Mouse (Mus musculus) right cerebral cortex, postnatal 36 days (tissue): Measurements from ENCODE around the gene Esyt1.
"Not testable (repeated sequence)": the region's sequence is repeated elsewhere in the genome, so short reads cannot be mapped to it uniquely, and the experiment has no call there.

Source experiments
- DNase-seq, 2 experiments: peaks; one replicate each; pipeline ENCODE4 v3.0.0; 2022; ENCODE audit warnings: low spot score in 2 of 2, mixed read lengths in 1 of 2

Esyt1 gene

GRCm38 (mm10) chr10:128525671-128526308 is at the start of gene Esyt1:
Gene Esyt1, minus strand, starts transcription at chr10:128525871.
- peak; percentile 86 to 94 for DNase-seq

- no peak for DNase-seq
Observed at GRCm38 (mm10) chr10:128575063-128575462, 49.4 kb upstream of the Esyt1 start.

GRCm38 (mm10) chr10:128565788-128566531 is 40.3 kb upstream of the Esyt1 start, which contains the start of gene Pa2g4:
Gene Pa2g4, minus strand, starts transcription at chr10:128565987.
- peak; percentile 98 for DNase-seq

DNA sequence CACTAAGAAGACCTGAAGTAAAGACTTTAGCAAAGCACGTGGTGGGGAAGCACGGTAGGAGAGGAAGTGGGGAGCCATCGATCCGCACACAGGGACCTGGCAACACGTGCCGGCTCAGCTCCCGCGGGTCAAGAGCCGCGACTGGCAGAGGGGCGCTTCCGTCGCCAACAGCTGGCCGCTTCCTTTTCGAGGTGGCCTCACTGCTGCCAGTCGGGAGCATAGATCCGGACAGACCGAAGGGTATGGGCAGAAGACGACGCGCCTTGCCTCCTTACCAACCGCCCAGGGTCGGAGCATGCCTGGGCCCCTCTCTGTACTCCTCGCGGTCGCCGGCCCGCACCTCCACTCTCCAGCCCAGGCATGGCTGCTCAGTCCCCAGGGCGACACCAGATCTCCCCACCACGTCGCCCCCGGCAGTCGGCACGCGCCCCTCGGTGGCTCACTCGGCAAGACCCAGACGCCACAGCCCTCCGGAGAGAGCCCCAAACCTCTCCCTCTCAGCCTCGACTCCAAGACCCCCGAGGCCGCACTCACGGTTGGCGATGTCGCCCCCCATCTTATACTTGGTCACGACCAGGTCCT is 39.6 kb upstream of the Esyt1 start:
- DNase-seq = no peak

GRCm38 (mm10) chr10:128563544-128563943 is 37.9 kb upstream of the Esyt1 start:
- DNase-seq = no peak

DNA sequence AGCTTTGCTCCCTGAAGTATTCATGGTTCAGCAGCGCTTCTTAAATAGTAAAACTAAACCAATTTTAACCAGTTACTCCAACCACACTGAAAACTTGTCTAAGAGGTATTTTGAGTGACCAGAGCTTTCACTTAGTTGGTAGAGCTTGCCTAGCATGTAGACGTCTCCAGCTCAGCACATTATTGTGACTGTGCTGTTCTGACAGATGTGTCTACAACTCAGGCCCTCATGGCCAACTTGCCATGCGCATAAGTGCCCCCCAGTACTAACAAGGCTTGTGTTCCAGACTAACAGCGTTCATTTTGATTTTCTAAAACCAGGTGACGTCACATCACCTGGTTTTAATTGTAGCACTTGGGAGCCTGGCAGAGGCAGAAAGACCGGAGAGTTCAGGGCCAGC is 31.3 kb upstream of the Esyt1 start:
- DNase-seq = no peak

DNA sequence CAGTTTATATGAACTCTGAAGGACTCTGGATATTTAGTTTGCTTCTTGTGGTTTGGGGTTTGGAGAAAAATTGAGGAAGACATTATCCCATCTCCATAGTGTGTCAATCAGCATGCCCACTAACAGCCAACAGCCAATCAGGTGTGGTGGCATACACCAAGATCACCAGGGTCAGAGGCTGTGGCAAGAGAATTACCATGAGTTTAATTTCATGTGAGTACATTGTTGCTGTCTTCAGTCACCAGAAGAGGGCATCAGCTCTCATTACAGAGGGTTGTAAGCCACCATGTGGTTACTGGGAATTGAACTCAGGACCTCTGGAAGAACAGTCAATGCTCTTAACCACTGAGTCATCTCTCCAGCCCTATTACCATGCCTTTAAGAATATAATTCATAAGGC is 30.6 kb upstream of the Esyt1 start:
- DNase-seq = no peak

DNA sequence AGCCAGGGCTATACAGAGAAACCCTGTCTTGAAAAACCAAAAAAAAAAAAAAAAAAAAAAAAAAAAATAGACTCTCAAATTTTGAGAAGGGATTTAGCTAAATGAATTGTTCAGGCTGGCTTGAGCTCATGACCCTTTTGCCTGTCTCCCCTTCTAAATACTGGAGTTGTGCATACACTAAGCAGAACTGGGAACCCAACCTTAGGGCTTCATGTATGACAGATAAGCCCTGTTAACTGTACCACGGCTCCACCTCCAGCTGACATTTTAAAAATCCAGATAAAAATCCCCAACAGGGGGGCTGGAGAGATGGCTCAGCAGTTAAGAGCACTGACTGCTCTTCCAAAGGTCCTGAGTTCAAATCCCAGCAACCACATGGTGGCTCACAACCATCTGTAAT is 29.9 kb upstream of the Esyt1 start:
- not testable (repeated sequence) for DNase-seq

DNA sequence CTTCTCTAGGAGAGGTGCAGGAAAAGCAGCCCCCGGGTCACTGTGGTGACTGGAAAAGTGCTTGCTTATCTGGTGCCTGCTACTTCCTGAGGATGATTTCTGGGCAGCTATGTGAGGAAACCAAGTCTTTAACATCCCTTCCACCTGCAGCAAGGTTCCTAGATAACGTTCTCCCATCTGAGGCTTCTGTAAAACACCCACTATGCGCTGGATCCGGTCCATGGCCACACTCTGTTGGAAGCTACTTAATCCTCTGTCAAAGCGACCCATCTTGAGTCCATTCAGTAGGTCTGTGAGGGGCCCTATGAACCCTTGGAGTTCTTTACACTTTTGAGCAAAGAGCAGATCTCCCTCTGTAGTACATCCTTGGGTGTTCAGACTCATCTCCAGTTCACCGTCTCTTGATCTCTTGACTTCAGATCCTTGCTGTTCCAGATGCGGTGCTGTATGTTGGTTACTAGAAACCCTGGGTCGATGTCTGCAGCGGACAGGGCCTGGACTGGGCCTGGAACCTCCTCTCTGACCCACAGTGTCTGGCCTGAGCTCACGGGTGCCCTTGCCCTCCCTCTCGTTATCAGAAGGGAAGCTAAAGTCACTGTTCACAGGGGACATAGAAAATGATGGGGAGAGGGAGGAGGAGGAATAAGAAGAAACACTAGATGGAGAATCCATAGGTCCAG is 24.6 kb upstream of the Esyt1 start:
- not testable (repeated sequence) for DNase-seq

GRCm38 (mm10) chr10:128549682-128550057 is 24.0 kb upstream of the Esyt1 start:
- not testable (repeated sequence) for DNase-seq

DNA sequence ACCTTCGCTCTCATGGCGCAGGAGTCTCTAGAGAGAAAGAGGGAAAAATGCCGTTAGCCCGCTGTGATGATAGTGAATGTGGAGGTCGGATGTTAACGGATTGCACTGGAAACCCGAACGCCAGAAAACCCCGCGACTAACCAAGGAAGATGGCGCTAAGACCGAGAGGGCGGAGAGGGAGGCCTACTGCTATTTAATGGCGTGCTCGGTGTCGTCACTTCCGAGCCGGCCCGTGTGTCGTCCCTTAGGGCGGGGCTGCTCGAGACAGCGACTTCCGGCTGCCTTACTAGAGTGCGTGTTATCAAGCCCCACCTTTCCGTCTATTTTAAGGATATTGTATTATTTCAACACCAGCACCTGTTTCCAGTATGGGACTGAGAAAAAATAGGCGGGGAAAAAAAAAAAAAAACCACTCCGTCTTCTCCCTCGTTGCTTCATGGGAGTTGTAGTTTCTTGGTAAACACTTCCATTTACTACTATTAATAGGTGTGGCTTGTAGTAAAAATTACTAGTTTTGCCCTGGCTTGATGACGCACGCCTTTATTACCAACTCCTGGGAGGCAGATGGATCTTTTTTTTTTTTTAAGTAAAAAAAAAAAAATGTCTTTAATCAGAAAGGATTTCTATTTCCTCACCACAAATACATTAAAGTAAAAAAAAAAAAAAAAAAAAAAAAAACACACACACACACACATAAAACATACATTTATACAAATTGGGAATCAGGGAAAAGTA is 23.4 kb upstream of the Esyt1 start, which contains the start of gene Rpl41:
Gene Rpl41 (minus strand): TSS at position 359 of the 735 bp plus-strand sequence.
- peak; percentile 93 to 95 for DNase-seq

GRCm38 (mm10) chr10:128548051-128548791 is 22.6 kb upstream of the Esyt1 start:
- peak in 1 of 2 experiments; percentile 22 for DNase-seq

DNA sequence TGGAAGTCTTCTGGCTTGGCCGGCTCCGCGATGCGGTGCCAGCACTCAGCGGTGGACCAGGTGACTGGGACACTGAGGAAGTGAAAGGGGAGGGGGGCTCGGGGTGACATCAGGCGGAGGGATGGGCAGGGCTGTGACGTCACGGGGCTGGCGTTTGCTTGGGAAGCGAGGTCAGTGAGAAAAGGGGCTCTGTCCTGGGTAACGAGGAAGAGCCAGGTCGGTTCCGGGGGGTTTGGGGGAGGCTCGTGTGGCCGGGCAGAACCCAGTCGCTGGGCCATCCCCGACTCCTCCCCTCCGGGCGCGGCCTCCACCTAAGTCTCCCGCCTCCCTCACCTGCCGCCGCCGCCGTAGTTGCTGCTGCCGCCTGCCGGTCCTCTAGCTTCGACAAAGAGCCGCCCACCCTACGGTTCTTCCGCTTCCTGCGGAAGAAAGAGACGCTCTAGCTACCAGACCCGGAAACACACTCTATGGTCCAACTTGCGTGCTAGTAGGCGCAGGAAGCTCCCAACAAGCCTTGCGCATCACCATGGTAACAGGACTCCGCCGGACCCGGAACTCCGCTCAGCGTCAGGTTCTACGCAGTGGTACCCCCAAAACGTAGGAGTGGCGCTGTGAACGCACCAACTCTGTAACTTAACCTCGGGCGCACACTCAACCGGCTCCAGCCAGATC is 21.8 kb upstream of the Esyt1 start, which contains the start of gene Zc3h10:
Gene Zc3h10 (minus strand): TSS at position 414 of the 672 bp plus-strand sequence.
- DNase-seq = peak; percentile 92 to 97

DNA sequence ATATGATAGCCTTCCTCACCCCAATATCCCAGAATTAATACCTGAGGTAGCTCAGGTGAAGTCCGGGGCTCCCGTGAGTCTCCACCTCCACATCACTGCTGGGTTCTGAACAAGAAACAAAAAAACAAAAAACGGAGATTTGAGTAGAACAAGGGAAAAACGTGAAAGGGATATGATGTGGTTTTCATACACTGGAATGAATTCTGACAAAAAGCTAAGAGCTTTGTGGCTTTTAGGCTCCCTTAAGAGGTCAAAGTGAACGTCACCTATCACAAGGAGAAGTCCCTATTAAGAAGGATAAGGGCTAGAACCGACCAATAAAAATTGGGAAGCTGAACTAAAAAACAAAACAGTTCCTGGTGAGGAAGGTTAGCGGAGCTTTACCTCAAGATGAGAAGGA is 21.1 kb upstream of the Esyt1 start:
- no peak for DNase-seq

DNA sequence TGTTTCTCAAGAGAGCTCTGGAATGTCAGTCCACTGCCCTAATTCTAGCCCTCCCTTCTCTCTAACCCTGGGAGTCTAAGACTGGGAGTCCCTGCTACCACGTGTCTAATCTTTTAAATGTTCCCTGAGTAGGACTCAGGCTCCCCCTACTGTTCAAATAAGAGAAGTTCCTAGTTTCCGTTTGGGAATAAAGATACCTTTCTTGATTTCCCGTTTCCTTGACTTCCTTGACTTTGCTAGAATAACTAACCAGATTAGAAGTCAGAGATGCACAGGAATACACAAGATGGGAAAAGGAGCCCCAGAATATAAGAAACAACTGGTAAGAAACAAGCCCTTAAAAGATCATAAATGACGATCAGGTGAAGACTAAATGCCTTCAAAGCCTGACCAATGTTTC is 20.7 kb upstream of the Esyt1 start:
- no peak for DNase-seq

- DNase-seq = no peak
Observed at GRCm38 (mm10) chr10:128545570-128545898, 19.9 kb upstream of the Esyt1 start.

DNA sequence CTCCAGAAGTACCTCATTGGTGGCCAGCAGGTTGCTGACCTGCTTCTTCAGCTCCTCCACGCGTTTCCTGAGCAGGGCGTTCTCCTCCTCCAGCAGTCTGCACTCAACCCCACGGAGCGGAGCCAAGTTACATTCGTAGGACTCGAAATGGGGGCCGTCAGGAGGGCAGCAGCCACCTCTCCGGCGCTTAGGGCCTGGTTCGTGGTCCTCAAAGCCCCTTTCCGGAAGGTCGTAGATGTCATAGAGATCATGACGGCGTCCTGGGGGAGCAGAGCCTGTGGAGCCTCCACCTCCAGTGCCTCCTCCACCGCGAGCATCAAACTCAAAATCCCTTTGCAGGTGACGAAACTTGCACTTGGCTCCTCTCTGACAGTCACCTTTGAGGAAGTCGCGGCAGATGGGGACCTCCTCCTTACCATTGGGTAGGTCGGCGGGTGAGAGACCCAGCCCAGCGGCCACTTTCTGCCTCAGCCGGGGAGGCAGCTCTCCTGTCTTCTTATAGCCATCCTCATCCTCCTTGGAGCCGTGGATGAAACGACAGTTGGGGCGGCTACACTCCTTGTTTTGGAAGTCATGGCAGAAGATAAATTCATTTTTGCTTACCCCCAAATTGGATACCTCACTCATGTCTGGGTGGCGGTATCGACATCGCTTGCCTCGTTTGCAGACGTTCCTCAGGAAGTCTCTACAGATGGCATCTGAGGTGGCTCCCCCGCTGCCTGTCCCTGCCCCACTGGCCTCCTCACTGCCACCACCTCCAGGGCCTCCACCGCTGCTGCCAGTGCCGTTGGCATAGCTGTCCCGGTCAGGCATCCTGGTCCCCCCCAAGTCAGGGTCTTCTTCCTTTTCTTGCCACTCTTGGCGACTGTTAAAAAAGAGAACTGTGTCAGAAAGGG is 19.3 kb upstream of the Esyt1 start:
- DNase-seq = no peak

DNA sequence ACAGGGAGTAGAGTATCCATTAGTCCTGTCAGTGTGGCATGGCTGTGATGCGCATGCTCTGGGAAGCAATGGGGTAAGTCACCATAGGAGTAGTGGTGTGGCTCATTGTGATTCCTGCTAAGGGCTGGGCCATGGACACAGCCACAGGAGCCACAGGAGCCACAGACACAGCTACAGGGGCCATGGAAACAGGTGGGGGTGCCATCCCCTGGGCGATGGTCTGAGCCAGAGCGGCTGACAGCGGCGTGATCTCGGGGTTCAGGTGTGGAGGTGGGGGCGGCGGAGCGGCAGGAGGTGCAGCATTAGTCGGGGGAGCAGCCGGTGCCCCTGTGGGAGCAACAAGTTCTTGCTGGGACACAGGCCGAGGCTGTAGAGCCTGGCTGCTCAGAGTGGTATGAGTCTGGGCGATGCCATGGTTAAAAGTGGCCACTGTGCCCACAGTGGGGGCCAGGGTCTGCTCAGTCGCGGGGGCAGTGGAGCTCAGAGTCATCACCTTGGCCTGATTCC is 18.5 kb upstream of the Esyt1 start:
- no peak for DNase-seq

DNA sequence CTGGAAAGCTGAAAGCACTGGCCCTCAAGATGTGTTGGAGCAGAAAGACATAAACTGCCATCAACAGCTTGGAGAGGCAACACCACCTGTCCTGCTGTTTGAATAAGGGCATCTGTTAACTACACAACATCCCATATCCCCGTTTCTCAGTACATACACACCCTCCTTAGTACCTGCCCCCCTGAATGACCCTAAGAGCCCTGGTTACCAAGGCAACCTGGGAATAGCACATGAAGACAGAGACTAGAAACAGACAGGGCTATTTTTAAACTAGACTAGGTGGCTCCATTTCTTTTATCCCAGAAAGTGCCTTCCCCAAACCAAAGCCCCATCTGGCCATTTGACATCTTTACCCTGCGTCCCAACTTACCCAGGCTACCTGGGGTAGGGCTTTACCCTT is 17.4 kb upstream of the Esyt1 start:
- no peak for DNase-seq
